Mouse (Mus musculus) layer of hippocampus, adult 8-10 months (tissue): Measurements from ENCODE around the gene Ppp1r15a. TPM values are rescaled to one million over a fixed set of nuclear protein-coding genes. Genes with fewer than 3 reads are reported as not detected.
A peak's percentile ranks its signal among the peaks of the same experiment; 100 is the strongest.

Experiments used
- DNase-seq, 2 experiments: peaks; one replicate each; pipeline ENCODE4 v3.0.0; 2022; ENCODE audit warnings: low spot score in 2 of 2
- total RNA-seq, 4 experiments: library from RNA; stranded (reverse); gene quantifications; 2 replicates each; pipeline ENCODE4 v1.2.4; 2022

Gene Ppp1r15a
- 10 to 100 TPM; 15.2 to 24.6 (median 19.0) TPM for total RNA-seq

DNA sequence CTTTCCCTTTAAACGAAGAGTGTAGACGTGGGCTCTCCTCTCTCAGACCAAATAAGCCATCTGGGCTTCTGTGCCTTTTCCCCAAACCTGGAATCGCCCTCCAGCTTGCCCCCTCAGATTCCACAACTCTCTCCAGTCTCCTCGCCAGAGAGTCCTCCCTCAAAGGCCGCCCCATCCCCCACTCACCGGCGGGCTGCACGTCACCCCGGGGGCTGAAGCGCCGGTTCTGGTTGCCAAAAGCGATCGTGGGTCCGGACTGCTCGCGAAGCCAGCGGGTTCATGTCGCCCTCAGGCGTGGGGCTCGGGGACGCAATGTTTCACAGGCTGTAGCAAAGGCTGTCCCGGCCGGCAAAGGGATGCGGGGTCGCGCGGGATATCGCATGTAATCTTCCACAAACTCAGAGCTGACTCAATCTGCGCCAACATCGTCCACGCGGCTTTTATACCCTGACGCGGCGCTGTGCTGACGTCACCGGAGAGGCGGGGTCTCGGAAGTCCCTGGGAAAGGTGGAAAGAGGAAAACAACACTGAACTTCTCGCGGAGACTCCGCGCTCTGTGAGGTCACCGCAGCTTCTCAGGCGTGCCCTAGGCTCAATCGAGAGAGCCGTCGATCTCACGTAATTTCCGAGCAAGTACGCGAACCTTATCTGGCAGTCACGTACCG is at the start of gene Ppp1r15a, which contains the start of gene Plekha4:
Gene Ppp1r15a (minus strand): TSS at position 460 of the 665 bp plus-strand sequence.
Gene Plekha4 (plus strand): TSS at position 522 of the 665 bp plus-strand sequence.
- DNase-seq = peak; percentile 90 to 95

DNA sequence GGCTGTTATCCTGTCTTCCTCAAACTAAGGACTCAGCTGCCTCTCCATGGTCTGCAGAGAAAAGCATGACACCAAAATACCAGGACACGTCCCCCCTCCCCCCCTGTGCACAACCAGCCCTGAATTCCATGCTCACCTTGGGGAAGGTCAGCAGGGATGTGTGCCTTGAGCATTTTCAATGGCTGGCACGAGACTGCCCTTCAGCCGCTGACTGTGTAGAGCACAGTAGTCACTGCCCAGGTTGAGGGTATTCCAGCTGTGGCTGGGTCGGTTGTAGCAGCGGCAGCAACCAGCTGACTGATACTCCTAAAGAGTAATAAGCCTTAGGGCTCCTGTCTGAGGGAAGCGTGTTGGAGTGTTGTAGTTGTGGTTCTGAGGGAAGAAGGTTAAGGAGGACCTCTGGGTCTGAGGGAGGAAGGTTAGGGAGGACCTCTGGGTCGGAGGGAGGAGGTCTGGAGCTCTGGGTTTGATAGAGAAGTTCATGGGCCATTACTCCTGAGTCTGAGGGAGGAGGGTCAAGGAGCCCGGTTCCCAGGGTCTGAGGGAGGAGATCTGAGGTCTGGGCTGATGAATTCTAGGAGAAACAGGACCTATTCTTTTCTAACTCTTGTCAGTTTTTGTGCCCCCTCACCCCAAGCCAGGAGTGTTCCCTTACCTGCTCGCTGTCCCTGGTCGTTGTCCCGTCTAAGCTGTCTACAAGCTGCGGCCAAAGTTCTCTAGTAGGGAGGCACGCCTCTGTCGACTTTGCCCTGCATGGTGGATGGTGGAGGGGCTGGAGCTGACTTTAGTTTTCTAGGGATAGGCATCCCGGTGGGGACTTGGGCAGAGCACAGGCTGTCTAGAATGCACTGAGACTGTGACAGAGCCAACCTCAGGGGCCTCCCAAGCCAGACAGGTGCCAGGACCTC is 48.7 kb upstream of the Ppp1r15a start:
- DNase-seq = no peak

DNA sequence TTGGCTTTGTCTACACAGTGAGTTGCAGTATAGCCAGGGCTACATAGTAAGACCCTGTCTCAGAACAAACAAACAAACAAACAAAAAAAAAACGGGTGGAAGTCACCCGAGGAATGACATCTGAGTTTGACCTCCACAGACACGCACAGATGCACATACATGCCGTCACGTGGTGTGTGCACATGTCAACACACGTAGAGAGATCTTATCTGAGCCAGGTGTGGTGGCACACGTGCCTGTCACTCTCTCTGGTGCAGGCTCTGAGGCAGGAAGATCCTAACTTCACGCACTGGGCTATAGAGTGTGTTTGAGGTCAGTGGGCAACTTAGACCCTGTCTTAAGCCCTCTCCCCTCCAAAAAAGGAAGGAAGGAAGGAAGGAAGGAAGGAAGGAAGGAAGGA is 47.9 kb upstream of the Ppp1r15a start:
- no peak for DNase-seq

DNA sequence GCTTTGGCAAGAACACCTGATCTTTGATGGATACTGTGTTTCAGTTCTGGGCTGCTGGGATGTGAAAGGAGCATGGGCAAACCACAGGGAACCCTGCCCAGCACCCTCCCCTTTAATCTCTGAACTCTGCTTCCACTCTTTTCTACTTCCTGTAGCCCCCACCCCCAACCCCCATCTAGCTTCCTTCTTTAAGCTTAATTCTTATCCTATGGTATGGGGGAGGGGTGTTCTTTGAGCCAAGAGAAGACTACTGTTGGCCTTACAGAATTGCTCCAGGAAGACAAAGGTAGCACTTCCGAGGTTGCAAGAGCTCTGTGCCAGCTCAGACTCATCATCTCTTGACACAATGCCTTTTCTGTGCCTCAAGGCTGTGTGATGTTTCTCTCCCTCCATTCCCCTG is 45.9 kb upstream of the Ppp1r15a start:
- DNase-seq = no peak

DNA sequence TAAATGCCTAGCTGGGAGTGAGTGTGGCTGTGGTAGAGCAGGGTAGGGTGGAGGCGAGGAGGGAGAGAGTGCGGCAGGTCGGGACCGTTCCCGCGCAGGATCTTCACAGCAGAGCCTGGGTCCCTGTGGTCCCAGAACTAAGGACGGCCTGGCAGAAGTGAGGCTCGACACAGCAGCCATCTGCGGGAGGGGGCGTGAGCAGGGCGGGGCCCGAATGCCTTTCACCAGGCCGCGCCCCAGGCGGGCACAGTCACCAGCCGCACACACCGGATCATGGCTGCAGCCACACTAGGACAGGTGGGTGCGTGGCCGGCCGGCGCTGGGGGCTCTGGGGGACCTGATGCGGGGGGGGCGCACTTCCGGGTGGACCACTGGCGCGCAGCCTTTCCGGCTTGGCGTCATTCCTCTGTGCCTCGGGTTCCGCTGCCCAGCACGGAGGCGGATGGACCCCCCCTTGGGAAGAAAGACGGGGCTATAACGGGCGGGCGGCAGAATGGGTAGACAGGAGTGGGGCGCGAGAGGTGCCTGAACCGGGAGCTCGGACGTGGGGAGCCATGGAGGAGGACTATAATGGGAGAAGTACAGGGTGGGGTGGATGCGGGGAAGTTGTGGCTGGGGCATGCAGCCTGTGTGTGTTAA is 44.2 kb upstream of the Ppp1r15a start, which contains the start of gene Bcat2:
Gene Bcat2 (plus strand): TSS at position 51 of the 639 bp plus-strand sequence.
- peak; percentile 41 to 49 for DNase-seq

DNA sequence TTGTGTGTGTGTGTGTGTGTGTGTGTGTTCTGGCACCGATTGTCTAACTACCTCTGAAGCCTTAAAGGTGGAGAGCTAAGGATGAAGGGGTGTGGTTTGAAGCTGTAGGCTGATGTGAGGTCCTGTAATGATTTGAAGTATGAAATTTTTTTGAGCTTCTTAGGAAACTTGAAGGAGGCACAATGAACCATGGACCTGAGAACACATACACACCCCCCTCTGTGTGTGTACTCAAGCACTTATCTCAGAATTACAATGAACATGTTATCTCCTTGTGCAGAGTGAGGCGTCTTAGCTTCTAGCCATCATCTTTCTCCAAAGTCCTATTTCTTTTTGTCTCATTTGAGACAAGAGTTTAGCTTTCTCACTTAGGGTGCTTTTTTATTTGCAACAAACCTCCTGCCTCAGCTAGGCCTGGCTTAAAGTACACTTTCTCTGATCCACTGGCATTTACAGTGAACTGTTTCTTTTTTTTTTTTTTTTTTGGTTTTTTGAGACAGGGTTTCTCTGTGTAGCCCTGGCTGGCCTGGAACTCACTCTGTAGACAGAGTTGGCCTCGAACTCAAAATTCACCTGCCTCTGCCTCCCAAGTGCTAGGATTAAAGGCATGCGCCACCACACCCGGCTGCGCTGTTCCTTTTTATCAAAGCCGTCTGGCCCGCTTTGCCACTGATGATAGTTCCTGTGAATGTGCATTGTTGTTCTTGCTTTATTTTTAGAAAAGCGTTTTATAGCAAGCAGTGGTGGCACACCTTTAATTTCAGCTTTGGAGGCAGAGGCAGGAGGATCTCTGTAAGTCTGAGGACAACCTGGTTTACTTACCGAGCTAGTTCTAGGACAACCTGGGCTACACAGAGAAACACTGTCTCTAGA is 42.8 kb upstream of the Ppp1r15a start:
- no peak for DNase-seq

DNA sequence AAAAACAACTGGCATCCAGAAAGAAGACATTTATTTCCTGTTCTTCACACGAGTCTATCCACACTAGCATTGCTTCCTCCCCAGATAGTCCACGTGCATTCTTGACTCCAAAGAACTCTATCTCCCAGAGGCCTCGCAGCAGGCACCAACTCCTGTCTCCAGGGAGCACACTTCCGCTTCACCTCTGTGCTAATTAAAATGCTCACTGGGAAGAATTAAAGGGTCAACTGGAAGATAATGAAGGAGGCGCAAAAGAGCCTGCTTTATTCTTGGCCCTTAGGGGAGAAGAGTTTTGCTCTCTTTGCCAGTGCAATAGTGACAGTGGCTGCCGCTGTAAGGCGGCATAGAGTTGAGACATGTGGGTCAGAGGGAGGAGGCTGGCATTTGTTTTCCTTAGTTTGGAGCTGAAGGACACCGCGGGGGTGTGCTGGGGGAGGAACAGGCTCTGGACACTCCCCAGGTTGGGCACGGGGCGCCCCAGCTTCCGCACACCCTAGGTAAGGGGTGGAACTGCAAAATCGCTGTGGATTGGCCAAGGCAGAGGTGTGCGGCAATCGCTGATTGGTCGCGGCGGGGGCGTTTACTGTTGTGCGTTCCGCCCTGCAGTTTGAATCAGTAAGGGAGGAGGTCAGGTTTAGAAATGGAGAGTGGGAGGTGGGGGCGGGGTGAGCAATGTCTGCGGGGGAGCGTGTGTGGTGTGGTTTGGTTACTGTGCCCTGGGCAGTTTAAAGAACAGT is 41.9 kb upstream of the Ppp1r15a start:
- DNase-seq = peak; percentile 83 to 90

DNA sequence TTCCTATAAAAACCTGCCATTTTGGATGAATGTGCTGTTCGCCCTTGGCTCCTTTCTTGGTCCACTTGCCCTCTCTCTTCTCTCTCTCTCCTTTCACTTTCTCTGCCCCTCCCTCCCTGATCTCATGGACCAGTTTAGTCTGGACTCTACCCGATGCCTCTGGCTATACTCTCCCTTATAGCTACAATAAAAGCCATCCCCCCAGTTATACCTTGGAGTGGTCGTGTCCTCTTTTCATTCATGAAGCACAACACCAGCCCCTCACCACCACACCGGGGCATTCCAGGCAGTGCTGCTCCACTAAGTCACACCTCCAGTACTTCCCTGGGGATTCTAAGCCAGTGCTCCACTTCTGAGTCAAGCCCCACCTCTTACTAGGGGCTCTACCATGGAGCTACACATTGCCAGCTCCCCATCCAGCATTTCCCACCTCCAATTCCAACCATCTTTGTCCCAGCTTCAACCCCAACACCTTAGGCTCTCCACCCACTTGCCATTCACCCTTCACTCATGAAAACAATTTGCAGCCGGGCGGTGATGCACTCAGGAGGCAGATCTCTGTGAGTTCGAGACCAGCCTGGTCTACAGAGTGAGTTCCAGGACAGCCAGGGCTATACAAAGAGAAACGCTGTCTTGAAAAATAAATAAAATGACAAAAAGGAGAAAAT is 41.2 kb upstream of the Ppp1r15a start:
- DNase-seq = no peak

DNA sequence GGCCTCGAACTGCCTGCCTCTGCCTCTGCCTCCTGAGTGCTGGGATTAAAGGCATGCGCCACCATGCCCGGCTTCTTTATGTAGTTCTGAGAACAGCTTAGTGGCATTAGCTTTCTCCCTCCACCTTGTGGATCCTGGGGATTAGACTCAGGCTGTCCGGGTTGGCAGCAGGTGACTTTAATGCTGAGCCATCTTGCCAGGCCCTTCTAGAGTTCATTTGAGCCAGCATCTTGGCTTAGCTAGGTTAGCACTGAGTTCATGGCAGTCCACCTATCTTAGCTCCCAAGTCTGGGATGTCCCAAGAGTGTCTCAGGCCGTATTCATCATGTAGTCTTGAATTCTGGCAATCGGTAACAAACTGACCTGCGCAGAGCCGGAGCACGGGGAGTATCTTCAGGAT is 39.4 kb upstream of the Ppp1r15a start:
- DNase-seq = no peak

DNA sequence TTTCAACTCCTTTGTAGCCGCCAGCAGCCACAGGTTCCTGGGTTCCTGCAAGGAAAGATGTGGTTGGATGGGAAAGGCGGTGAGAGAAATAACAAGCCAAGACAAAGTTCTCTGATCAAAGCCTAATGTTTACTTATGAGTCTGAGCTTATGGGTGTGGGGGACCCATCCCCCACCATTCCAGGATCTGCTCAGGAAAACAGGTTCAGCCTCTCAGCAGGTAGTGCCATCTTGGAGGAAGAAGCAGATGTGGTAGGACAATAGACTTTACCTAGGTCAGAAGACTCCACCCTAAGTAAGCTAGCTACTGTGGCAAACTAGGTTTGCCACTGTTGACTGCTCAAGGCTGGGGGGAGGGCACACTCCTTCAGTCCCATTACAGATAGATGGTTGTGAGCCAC is 38.7 kb upstream of the Ppp1r15a start:
- no peak for DNase-seq

DNA sequence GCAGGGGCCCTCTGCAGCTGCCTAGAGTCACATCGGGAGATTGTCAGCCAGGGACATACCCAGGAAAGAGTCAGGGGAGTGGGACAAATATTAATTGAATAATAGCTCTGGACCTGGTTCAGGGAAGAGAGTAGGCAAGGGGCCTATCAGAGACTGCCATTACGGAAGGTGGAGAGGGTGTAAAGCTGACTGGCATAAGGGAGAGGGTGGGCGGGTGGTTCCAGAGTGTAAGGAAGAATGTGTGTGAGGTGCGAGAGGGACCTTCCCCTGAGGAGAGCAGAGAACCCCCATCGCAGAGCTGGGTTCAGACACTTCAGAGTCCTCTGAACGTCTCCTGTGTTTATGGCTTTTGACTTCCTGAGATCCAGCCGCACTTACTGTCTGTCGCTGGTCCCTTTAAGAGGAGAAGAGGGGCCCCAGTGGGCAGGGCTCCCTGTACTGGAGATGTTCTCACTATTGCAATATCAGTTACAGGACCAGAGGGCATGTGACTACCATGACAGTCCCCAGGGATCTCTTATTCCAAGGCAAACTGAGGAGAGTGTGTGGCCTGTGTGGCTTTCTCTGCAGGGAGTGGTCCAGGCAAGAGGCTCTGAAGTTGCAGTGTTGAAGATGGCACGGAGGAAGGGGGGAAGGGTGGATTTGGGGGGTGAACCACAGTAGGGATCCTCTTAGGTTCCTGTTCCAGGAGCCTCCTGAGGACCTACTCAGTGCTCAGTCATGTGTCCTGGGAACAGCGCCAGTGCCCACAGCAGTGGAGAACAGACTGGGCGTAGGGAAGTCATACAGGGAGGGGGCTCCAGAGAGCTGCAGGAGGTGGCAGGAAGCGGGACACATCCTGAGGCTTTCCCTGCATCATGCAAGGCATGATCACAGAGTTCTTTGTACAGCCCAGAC is 35.8 kb upstream of the Ppp1r15a start:
- no peak for DNase-seq

DNA sequence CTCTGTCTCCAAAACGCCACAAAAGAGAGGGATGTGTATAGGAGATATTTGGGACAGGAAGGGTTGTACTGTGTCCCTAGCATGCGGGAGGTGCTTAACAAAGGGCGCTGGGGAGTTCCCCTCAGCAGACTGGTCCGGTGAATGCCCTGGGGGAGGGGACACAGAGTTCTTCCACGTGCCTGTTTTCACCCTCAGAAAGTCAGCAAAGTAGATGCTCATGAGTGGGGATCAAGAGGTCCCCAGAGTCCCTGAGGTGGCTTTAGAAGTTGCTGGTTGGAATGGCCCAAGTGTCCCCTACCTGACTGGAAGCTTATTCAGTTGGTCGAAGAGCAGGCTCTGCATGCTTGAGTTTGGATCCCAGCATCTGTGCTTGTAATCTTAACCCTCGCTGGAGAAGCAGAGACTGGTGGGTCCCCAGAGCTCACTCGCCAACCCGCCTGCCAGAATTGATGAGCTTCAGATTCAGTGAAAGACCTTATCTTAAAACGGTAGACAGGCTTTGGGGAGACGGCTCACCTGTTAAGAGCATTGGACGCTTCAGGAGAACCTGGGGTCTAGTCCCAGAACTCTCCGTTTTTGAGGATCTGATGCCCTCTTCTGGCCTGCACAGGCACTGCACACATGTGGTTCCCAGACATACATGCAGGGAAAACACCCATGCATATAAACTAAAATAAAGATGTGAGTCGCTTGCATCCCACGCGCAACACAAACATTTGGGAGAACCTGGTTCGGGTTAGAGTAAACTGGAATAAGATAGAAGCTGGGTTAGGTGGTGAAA is 35.0 kb upstream of the Ppp1r15a start:
- peak; percentile 45 to 69 for DNase-seq

DNA sequence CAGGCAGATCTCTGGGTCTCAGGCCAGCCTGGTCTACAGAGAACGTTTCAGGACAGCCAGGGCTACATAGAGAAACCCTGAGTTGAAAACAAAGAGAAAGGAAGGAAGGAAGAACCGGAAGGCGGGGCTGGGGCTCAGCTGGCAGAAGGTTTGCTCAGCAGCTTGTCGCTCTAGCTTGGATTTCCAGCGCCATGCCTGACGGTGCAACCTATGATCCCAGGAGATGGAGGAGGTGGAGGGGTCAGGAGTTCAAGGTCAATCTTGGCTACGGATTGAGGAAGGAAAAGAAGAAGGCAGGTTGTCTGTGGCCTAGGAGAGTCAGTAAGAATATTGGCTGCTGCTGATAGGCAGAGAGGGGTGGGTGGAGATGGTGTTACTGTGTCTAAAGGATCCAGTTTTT is 34.2 kb upstream of the Ppp1r15a start:
- no peak for DNase-seq

DNA sequence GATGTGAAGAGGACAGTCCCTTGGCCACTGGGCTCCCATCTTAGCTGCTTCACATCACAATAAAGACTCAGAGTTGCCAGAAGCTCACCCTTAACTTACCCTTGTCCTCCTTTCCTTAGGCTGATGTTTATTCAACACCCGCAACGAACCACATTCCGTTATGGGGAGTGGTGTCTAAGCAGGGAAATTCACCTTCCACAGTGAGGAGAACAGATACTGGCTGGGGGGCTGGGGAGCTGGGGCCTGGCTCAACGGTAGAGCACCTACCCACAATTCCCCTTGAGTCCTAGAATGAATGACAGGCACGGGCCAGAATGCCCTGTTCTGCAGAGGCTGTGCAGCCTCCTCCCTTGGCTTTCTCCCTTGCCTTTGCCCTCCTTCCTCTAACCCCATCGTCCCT is 32.8 kb upstream of the Ppp1r15a start:
- no peak for DNase-seq

DNA sequence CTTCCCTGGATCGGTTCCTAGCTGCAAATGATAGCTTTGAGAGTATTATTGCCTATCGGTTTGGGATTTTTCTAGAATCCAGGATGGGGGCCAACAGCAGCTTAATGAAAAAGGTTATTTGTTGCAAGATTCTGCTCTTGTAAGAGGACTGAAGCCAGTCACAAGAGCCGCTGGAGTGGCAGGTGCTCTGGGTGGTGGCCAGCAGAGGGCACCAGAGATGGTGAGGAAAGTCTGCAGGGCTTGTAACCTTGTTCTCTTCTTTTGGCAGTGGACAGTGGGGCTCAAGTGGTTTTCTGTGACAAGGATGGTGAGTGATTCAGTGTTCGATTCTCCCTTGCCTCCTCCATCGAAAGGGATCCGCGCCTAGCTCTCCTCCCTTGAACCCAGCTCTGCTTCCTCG is 29.7 kb upstream of the Ppp1r15a start:
- peak; percentile 64 to 79 for DNase-seq

DNA sequence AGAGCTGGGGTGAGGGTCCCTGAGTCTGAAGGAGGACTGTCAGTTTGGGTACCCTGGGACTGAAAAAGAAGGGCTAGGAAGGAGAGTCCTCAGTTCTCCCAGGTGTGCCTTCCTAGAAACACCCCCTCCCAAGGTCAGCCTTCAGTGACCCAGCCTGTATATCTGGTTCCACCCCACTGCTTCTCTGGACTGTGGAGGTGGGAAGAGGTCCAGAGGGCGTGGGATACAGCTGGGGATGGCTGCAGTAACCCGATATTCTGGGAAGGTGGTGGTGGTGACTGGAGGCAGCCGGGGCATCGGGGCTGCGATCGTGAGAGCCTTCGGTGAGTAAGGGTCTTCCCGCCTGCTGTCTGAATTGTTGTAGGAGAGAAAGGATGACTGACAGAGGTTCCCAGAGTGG is 28.7 kb upstream of the Ppp1r15a start, which contains the start of gene Hsd17b14:
Gene Hsd17b14 (plus strand): TSS at position 150 of the 400 bp plus-strand sequence.
- DNase-seq = no peak

DNA sequence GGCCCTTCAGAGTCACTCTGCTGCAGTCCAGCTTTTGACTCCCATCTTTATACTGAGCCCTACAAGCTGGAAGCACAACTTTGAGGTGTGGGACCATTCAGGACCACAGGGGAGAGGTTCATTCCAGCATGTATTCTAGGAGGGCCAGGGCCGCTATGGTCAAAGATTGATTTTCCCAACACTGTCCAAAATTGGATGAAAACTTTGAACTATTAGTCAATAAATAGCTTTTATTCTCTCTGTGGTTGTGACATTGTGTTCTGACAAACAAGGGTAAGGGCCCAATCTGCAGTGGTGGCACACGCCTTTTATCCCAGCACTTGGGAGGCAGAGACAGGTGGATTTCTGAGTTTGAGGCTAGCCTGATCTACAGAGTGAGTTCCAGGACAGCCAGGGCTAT is 27.9 kb upstream of the Ppp1r15a start:
- no peak for DNase-seq

DNA sequence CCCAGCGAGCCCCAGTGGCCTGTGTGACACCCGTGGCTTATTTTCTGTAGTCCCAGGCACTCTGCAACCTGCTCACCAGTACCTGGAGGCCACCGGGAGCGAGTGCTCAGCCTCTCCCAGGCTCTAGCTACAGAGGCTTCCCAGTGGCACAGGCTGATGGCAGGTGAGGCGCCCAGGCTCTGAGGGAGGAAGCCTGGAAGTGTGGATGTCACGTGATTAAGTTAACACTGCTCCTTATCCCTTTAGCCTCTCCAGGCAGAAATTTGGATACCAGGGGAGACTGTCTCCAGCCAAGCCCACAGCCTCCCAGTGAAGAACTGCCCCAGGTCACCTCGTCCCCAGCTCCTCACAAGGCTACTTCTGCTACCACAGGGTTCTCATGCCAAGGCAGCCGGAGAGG is 27.5 kb upstream of the Ppp1r15a start:
- DNase-seq = no peak
